Mouse (Mus musculus) limb, embryonic 14.5 days (tissue): ENCODE data around the gene Tmem174. TPM values are rescaled to one million over a fixed set of nuclear protein-coding genes. Genes with fewer than 3 reads are reported as not detected.
A peak's percentile ranks its signal among the peaks of the same experiment; 100 is the strongest.

Experiments used
- ATAC-seq: fragments of 200-750 bp; cut with Nextera tagmentation; 2 replicates; pipeline ENCODE4 v1.8.0; 2017; ENCODE audit warnings: low read depth, moderate number of reproducible peaks, moderate TSS enrichment; ENCODE audit not compliant: low FRiP score
- DNase-seq: peaks from one replicate; pipeline ENCODE4 v3.0.0-alpha.2; 2015; ENCODE audit warnings: low spot score
- H3K27ac ChIP-seq: fragments of 300-500 bp; sonication (generic); replicated peaks from 2 replicates; pipeline ENCODE4 v1.5.1; 2014; ENCODE audit warnings: low read depth, mild to moderate bottlenecking, low read length, moderate library complexity, mixed read lengths
- H3K27me3 ChIP-seq: fragments of 300-500 bp; sonication (generic); 2 replicates; pipeline ENCODE4 v1.6.1; 2014; ENCODE audit warnings: low read length, mixed read lengths; ENCODE audit not compliant: control insufficient read depth, insufficient read depth
- H3K36me3 ChIP-seq: fragments of 300-500 bp; sonication (generic); 2 replicates; pipeline ENCODE4 v1.6.1; 2014; ENCODE audit warnings: mild to moderate bottlenecking, low read length, moderate library complexity, mixed read lengths; ENCODE audit not compliant: control insufficient read depth, insufficient read depth
- H3K4me1 ChIP-seq: fragments of 300-500 bp; sonication (generic); 2 replicates; pipeline ENCODE4 v1.6.1; 2014; ENCODE audit warnings: antibody characterized with exemption, low read length, mixed read lengths; ENCODE audit not compliant: control insufficient read depth, insufficient read depth
- H3K4me2 ChIP-seq: fragments of 300-500 bp; sonication (generic); replicated peaks from 2 replicates; pipeline ENCODE4 v1.6.1; 2014; ENCODE audit warnings: low read depth, mild to moderate bottlenecking, low read length, moderate library complexity; ENCODE audit not compliant: severe bottlenecking
- H3K4me3 ChIP-seq: fragments of 300-500 bp; sonication (generic); replicated peaks from 2 replicates; pipeline ENCODE4 v1.5.1; 2014; ENCODE audit warnings: low read length
- H3K9ac ChIP-seq: fragments of 300-500 bp; sonication (generic); 2 replicates; pipeline ENCODE4 v1.6.1; 2014; ENCODE audit warnings: mild to moderate bottlenecking, low read depth, low read length, moderate library complexity; ENCODE audit not compliant: severe bottlenecking
- H3K9me3 ChIP-seq: fragments of 300-500 bp; sonication (generic); 2 replicates; pipeline ENCODE4 v1.6.1; 2016; ENCODE audit warnings: low read length; ENCODE audit not compliant: control insufficient read depth
- POLR2A ChIP-seq: fragments of 200-500 bp; IDR thresholded peaks from 2 replicates; pipeline ENCODE4 v1.8.0; 2012; ENCODE audit warnings: inconsistent platforms, mild to moderate bottlenecking, moderate library complexity, borderline replicate concordance; ENCODE audit not compliant: insufficient read depth, insufficient read length; ENCODE audit errors: extremely low read depth
- WGBS: fragments of 180-500 bp; shearing (Covaris S2); extraction: QIAGEN DNeasy Blood & Tissue Kit; methylation state at CpG from one replicate; pipeline ENCODE4 v1.1.7; 2014; 5-methylcytosine and 5-hydroxymethylcytosine counted together
- polyA plus RNA-seq, 2 experiments: library from polyadenylated mRNA; depleted of rRNA in 1 of 2; stranded (reverse) in 1 of 2; unstranded in 1 of 2; fragments of >200 nt; fragmentation: Nextera tagmentation in 1 of 2; extraction: Ambion mirVana in 1 of 2; gene quantifications; 2 replicates each; pipeline versions ENCODE4 v1.2.1 to v1.2.3; 2012 to 2014

Gene Tmem174
- polyA plus RNA-seq, 2 experiments, result not detected

- Histone ChIP-seq H3K36me3 (no peaks in the 10 kb centered on the region), H3K9me3 (no peaks in the 10 kb centered on the region), H3K4me1 (peaks cover 23% of the 10 kb centered on the region), H3K27me3 (peaks cover 7% of the 10 kb centered on the region; the same call in 1 of the 2 replicates), H3K9ac (no peak overlapping the region), H3K27ac (no peak overlapping the region), H3K4me3 (no peak overlapping the region), H3K4me2 (no peak overlapping the region)
- DNase-seq (no peak), ATAC-seq (no peak)
- TF ChIP-seq POLR2A, result no peak
- 58% methylated on average over 11 of the region's 11 CpGs for WGBS
Observed at GRCm38 (mm10) chr13:98593938-98594539, 43.2 kb downstream of the Tmem174 start.

- 28% methylated on average over 6 of the region's 6 CpGs for WGBS
- Histone ChIP-seq H3K9me3 (no peaks in the 10 kb centered on the region), H3K4me2 (no peak overlapping the region), H3K27ac (no peak overlapping the region), H3K4me1 (peaks cover 27% of the 10 kb centered on the region), H3K9ac (no peak overlapping the region), H3K36me3 (no peaks in the 10 kb centered on the region), H3K27me3 (peaks cover 27% of the 10 kb centered on the region), H3K4me3 (no peak overlapping the region)
- TF ChIP-seq POLR2A, result no peak
- DNase-seq (no peak), ATAC-seq (no peak; the same call in 1 of the 2 replicates)
Observed at GRCm38 (mm10) chr13:98591406-98591805, 45.8 kb downstream of the Tmem174 start.

GRCm38 (mm10) chr13:98590693-98591389 is 46.4 kb downstream of the Tmem174 start:
- WGBS, result 50% methylated on average over 6 of the region's 6 CpGs
- Histone ChIP-seq H3K4me3 (no peak overlapping the region), H3K9ac (no peak overlapping the region), H3K27me3 (peaks cover 31% of the 10 kb centered on the region), H3K4me1 (peaks cover 27% of the 10 kb centered on the region), H3K36me3 (no peaks in the 10 kb centered on the region), H3K4me2 (no peak overlapping the region), H3K27ac (no peak overlapping the region), H3K9me3 (no peaks in the 10 kb centered on the region)
- DNase-seq (no peak), ATAC-seq (no peak)
- no peak for TF ChIP-seq POLR2A

GRCm38 (mm10) chr13:98589572-98589971 is 47.6 kb downstream of the Tmem174 start:
- no peaks in the 10 kb centered on the region for H3K36me3 ChIP-seq
- no peak overlapping the region for H3K27ac ChIP-seq
- peak overlapping the region; percentile 86 for H3K4me2 ChIP-seq
- H3K4me3 ChIP-seq, result peak overlapping the region; percentile 45
- ATAC-seq (no peak), DNase-seq (no peak)
- TF ChIP-seq POLR2A, result no peak
- no peak overlapping the region for H3K9ac ChIP-seq
- peaks cover 38% of the 10 kb centered on the region for H3K27me3 ChIP-seq
- H3K4me1 ChIP-seq, result peaks cover 31% of the 10 kb centered on the region
- H3K9me3 ChIP-seq, result no peaks in the 10 kb centered on the region
- WGBS, result 16% methylated on average over 9 of the region's 9 CpGs

- Histone ChIP-seq H3K4me1 (peaks cover 31% of the 10 kb centered on the region), H3K36me3 (no peaks in the 10 kb centered on the region)
Observed at GRCm38 (mm10) chr13:98588951-98589501, 48.2 kb downstream of the Tmem174 start.

More at GRCm38 (mm10) chr13:98588951-98589501, 48.2 kb downstream of the Tmem174 start:
- TF ChIP-seq POLR2A, result no peak
- peaks cover 42% of the 10 kb centered on the region for H3K27me3 ChIP-seq
- peak; percentile 69; the same call in 1 of the 2 replicates for ATAC-seq
- no peaks in the 10 kb centered on the region for H3K9me3 ChIP-seq
- H3K27ac ChIP-seq, result no peak overlapping the region
- H3K4me2 ChIP-seq, result peak overlapping the region; percentile 86
- peak overlapping the region; percentile 45 for H3K4me3 ChIP-seq
- H3K9ac ChIP-seq, result peak overlapping the region; percentile 45
- peak; percentile 74 for DNase-seq
- WGBS, result 2% methylated on average over 33 of the region's 35 CpGs
